Mouse (Mus musculus) erythroblast, adult 5-6 weeks (primary cell): ENCODE measurements around the gene Spocd1. TPM values are rescaled to one million over a fixed set of nuclear protein-coding genes. Genes with fewer than 3 reads are reported as not detected.
A peak's percentile ranks its signal among the peaks of the same experiment; 100 is the strongest.

Experiments used
- ATAC-seq: replicated peaks from 2 replicates; pipeline ENCODE4 v1.8.0; 2016; ENCODE audit warnings: moderate number of reproducible peaks, mild to moderate bottlenecking, moderate TSS enrichment, inconsistent platforms; ENCODE audit not compliant: poor library complexity, low FRiP score, severe bottlenecking
- total RNA-seq, 2 experiments: library from RNA; stranded (forward) in 1 of 2; stranded (reverse) in 1 of 2; fragments of 150-400 nt in 1 of 2; fragments of 200-764, 138-1000 nt in 1 of 2; gene quantifications; 2 replicates each; pipeline versions ENCODE4 v1.2.3 to v1.2.4; 2015 to 2017; ENCODE audit warnings: low replicate concordance in 2 of 2

The Spocd1 gene
- total RNA-seq, 2 experiments from 2014 or later, result not detected

- no peak for ATAC-seq
These were observed 38.3 kb downstream of the Spocd1 start for GRCm38 (mm10) chr4:129967024-129968014.

GRCm38 (mm10) chr4:129970168-129970567 lies 41.1 kb downstream of the Spocd1 start:
- no peak for ATAC-seq

GRCm38 (mm10) chr4:129970861-129971260 lies 41.8 kb downstream of the Spocd1 start:
- ATAC-seq, result no peak

GRCm38 (mm10) chr4:129971989-129972388 lies 42.9 kb downstream of the Spocd1 start:
- ATAC-seq, result no peak

- ATAC-seq, result no peak
These were observed 45.2 kb downstream of the Spocd1 start for GRCm38 (mm10) chr4:129974285-129974684.

GRCm38 (mm10) chr4:129977256-129977655 lies 48.2 kb downstream of the Spocd1 start:
- no peak for ATAC-seq

GRCm38 (mm10) chr4:129978227-129978626 lies 49.2 kb downstream of the Spocd1 start:
- no peak for ATAC-seq

- ATAC-seq, result 0 out of 2 replicates have a peak, but pooled peaks have one; percentile 13
These were observed 49.9 kb downstream of the Spocd1 start for GRCm38 (mm10) chr4:129978930-129979329.

GRCm38 (mm10) chr4:129981657-129982056 lies 52.6 kb downstream of the Spocd1 start:
- no peak for ATAC-seq

GRCm38 (mm10) chr4:129983046-129983445 lies 54.0 kb downstream of the Spocd1 start:
- ATAC-seq, result no peak

GRCm38 (mm10) chr4:129983764-129984420 lies 54.8 kb downstream of the Spocd1 start:
- no peak for ATAC-seq

- ATAC-seq, result no peak
These were observed 55.5 kb downstream of the Spocd1 start, which contains the start of gene Adgrb2 for GRCm38 (mm10) chr4:129984421-129985061. Gene Adgrb2, plus strand, starts transcription at chr4:129984870.

GRCm38 (mm10) chr4:129985161-129985670 lies 56.2 kb downstream of the Spocd1 start:
- no peak for ATAC-seq

GRCm38 (mm10) chr4:129985671-129986441 lies 56.8 kb downstream of the Spocd1 start:
- ATAC-seq, result no peak

- no peak for ATAC-seq
These were observed 58.9 kb downstream of the Spocd1 start for GRCm38 (mm10) chr4:129987825-129988504.

- no peak for ATAC-seq
These were observed 60.9 kb downstream of the Spocd1 start for GRCm38 (mm10) chr4:129989925-129990324.

- no peak for ATAC-seq
These were observed 63.7 kb downstream of the Spocd1 start for GRCm38 (mm10) chr4:129992720-129993119.

GRCm38 (mm10) chr4:129993213-129993612 lies 64.2 kb downstream of the Spocd1 start:
- no peak for ATAC-seq
